Mouse (Mus musculus) bone marrow, adult 2 months (tissue): ENCODE measurements at regions not wholly inside any gene's neighbourhood (a gene's known extent, or its start where the extent isn't known, plus 50 kb on each side); places are given as distances from the start of the nearest gene placed in this dataset.

Source experiments
- H3K27ac ChIP-seq: fragments of 200-500 bp; 2 replicates; pipeline ENCODE4 v1.5.1; 2012; ENCODE audit warnings: low read depth, mild to moderate bottlenecking, control low read depth, inconsistent platforms, low read length; ENCODE audit not compliant: control insufficient read depth, poor library complexity, insufficient read depth
- H3K4me1 ChIP-seq: fragments of 200-500 bp; 2 replicates; pipeline ENCODE4 v1.6.1; 2011; ENCODE audit warnings: low read length; ENCODE audit not compliant: control insufficient read depth, insufficient read depth
- H3K4me3 ChIP-seq: fragments of 200-500 bp; replicated peaks from 2 replicates; pipeline ENCODE3; 2011; ENCODE audit warnings: mild to moderate bottlenecking, low read depth, low read length, control low read depth; ENCODE audit not compliant: control insufficient read depth
- CTCF ChIP-seq: fragments of 200-500 bp; IDR thresholded peaks from 2 replicates; pipeline ENCODE4 v1.5.1; 2011; ENCODE audit warnings: low read length, control low read depth; ENCODE audit not compliant: control insufficient read depth, insufficient read depth
- POLR2A ChIP-seq: fragments of 200-500 bp; IDR thresholded peaks from 2 replicates; pipeline ENCODE4 v1.6.1; 2011; ENCODE audit warnings: low read depth, mild to moderate bottlenecking, control low read depth, low read length, borderline replicate concordance; ENCODE audit not compliant: control insufficient read depth
- WGBS: fragments of 180-500 bp; shearing (Covaris S2); methylation state at CpG from one replicate; pipeline ENCODE4 v1.1.7; 2018; 5-methylcytosine and 5-hydroxymethylcytosine counted together

GRCm38 (mm10) chr4:30933030-30933987 is 1030.6 kb upstream of the Map3k7 start:
- WGBS: 73% methylated on average over 5 of the region's 5 CpGs
- Histone ChIP-seq H3K4me1 (no peaks in the 10 kb centered on the region), H3K27ac (no peak overlapping the region), H3K4me3 (no peak overlapping the region)
- TF ChIP-seq POLR2A (no peak), CTCF (no peak)

DNA sequence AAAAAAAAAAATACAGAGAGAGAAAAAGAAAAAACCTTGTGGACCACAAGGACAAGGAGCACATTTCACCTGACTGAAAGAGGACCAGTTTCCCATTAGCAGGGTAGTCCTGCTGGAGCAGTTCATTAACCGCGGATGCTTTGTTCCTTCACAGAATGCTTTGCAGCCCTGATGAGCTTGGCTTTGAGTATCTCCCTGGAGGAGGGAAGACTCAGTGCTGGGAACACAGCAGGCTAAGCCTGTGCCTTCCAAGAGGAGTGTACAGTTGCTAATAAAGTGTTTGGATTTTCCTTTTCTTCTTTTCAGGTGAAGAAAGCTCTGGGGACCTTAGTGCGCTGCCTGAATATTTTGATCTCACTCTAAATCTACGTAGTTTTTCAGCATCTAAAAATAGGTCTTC is 980.3 kb upstream of the Map3k7 start:
- no peak overlapping the region for H3K27ac ChIP-seq
- 88% methylated on average over 4 of the region's 4 CpGs for WGBS
- H3K4me3 ChIP-seq: no peak overlapping the region
- no peak for TF ChIP-seq POLR2A
- no peak for TF ChIP-seq CTCF
- H3K4me1 ChIP-seq: no peaks in the 10 kb centered on the region

DNA sequence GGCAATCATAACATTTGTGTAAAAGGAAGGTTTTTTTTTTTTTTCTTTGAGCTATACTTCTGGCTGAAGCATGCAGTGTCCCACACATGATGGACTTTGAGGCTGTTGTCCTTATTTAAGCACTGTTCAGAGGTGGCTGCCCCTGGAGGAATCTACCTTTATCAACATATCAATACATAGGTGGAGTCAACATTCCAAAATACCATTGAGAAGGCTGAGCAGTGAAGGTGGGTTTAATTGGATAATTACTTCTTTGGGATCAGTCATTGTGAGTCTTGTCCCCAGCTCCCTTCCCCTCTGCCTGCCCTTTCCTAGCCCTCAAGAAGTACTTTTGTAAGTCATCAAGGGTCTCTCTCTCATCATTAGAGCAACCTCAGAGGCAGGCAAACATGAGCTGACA is 951.9 kb upstream of the Map3k7 start:
- H3K4me3 ChIP-seq: no peak overlapping the region
- TF ChIP-seq CTCF: no peak
- TF ChIP-seq POLR2A: no peak
- no peaks in the 10 kb centered on the region for H3K4me1 ChIP-seq
- H3K27ac ChIP-seq: no peak overlapping the region

- Histone ChIP-seq H3K4me1 (no peaks in the 10 kb centered on the region), H3K4me3 (no peak overlapping the region), H3K27ac (no peak overlapping the region)
- TF ChIP-seq CTCF: no peak
- no peak for TF ChIP-seq POLR2A
- WGBS: 87% methylated on average over 6 of the region's 6 CpGs
Measured at GRCm38 (mm10) chr4:31052077-31052677, 911.7 kb upstream of the Map3k7 start.

DNA sequence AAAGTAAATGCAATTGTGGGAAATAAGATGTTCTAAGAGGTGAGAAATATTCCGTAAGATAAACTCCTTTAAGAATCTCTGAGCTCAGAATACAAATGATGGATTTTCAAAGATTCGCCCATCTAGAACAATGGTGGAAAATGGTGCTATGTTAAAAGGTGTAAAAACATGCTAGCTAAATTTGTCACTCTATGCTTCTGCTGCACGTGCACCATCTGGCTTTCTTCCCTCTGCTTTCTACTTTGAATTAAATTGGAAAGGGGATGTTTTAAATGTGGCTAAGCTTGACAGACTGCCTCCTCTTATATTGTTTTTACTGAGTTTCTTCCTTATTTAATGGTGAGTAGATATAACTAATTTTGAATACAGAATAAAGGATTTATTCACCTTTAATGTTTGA is 887.7 kb upstream of the Map3k7 start:
- WGBS: 68% methylated on average over 3 of the region's 3 CpGs
- Histone ChIP-seq H3K4me1 (no peaks in the 10 kb centered on the region), H3K27ac (no peak overlapping the region), H3K4me3 (no peak overlapping the region)
- TF ChIP-seq POLR2A (no peak), CTCF (no peak)

DNA sequence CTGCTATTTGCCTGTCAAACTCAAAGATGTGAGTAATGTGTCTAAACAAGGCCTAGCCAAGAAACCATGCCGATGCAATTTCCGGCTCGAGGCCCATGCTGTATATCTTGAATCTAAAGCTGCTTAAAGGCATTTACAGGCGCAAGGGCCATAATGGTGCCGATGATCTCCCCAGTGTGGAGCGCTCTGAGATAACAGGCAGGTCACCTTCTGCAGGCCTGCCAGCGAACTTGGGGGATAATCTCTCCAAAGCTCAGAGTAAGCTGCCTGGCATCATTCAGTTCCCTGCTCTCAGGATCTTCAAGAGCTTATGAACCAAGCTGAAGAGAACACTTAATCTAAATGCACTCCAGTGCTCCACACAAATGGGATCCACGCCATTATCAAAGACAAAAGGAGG is 842.3 kb upstream of the Map3k7 start:
- H3K4me1 ChIP-seq: no peaks in the 10 kb centered on the region
- WGBS: 81% methylated on average over 8 of the region's 8 CpGs

DNA sequence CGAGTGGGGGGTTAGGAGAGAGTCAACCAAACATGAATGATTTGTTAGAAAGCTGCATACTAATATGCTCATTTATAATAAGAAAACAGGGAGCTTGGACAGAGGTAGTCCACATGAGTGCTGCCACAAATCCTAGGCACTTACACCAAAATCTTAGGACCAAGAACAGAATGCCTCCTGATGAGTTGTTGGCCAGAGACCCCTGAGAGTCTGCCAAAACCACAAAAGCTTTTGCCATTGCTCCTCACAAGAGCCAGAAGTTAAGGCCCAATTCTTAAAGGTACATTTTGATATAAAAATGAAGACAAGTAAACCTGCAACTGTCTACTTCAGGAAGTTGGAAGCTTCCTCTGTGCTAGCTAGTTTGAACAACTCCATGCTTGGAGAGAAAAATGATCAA is 820.7 kb upstream of the Map3k7 start:
- H3K4me1 ChIP-seq: no peaks in the 10 kb centered on the region
- TF ChIP-seq POLR2A (no peak), CTCF (no peak)
- WGBS: 56% methylated on average over 1 of the region's 1 CpGs
- H3K27ac ChIP-seq: no peak overlapping the region
- H3K4me3 ChIP-seq: no peak overlapping the region

More for the DNA sequence above, 842.3 kb upstream of the Map3k7 start:
- H3K27ac ChIP-seq: no peak overlapping the region
- TF ChIP-seq CTCF (no peak), POLR2A (no peak)
- no peak overlapping the region for H3K4me3 ChIP-seq

- TF ChIP-seq CTCF (no peak), POLR2A (no peak)
- WGBS: 86% methylated on average over 4 of the region's 4 CpGs
Measured at GRCm38 (mm10) chr4:31167431-31167830, 796.5 kb upstream of the Map3k7 start.

More at GRCm38 (mm10) chr4:31167431-31167830, 796.5 kb upstream of the Map3k7 start:
- Histone ChIP-seq H3K4me1 (no peaks in the 10 kb centered on the region), H3K4me3 (no peak overlapping the region), H3K27ac (no peak overlapping the region)
